ENCODE assay signal across 13 mouse cellular contexts in genomic region chr8:86470717-86471116, GRCm38 (mm10).
A peak's percentile ranks its signal among the peaks of the same experiment; 100 is the strongest.
DNase-seq lines count a peak whose midpoint lies in the region; ATAC-seq lines count a peak whose summit lies in the region.
"Had no signal": no experiment of that assay in that cellular context is flagged by ENCODE, and none has a peak within 500 bp of the region (broad histone marks: within the 10 kb centered on the region; RNA-seq: fewer than 3 reads in every experiment).

No protein-coding gene starts in this region.

- intact Hi-C loops in left cerebral cortex, postnatal 25 days (cut with DNase I) = loop anchor here (5.0 to 10.0 kb wide), 4 partner anchors 148 to 426 kb away; no protein-coding TSS in a partner anchor

- ATAC-seq in cerebellum, adult (ENCODE audit: insufficient number of reproducible peaks, low FRiP score, low TSS enrichment) = peak; percentile 87

- no peak for DNase-seq in cerebellum, postnatal 4 days (ENCODE audit: low spot score in 2 of 2)
- DNase-seq in left cerebral cortex, postnatal 25 days (ENCODE audit: low spot score in 2 of 2) = peak; percentile 30 to 80
- no peak for DNase-seq in left cerebral cortex, adult 11 months (ENCODE audit: low spot score)
- DNase-seq in cerebellum, adult 11 months = peak; percentile 60
- peak; percentile 69 to 80 for DNase-seq in cerebellum, postnatal 25 days
- DNase-seq in retina, postnatal 1 day = no peak
- no peak for DNase-seq in heart, adult 18-20 months
- DNase-seq: adrenal gland, postnatal 25 days; kidney, adult 11 months; kidney, postnatal 25 days; lung, postnatal 14 days; thymus, postnatal 36 days had no signal

Comparison
In these comparisons a context has a peak if more than half of its experiments do, and no peak if none do; other contexts are left out.
1. DNase-seq: peak in left cerebral cortex, postnatal 25 days (2 of 2), cerebellum, adult 11 months (single experiment) and cerebellum, postnatal 25 days (2 of 2); none in cerebellum, postnatal 4 days (0 of 2), left cerebral cortex, adult 11 months (single experiment), retina, postnatal 1 day (single experiment) and heart, adult 18-20 months (0 of 2).